Mouse (Mus musculus) testis, adult 2 months (tissue): Measurements from ENCODE around the gene Wnt8b.

Experiments used
- CTCF ChIP-seq: fragments of 200-500 bp; IDR thresholded peaks from 2 replicates; pipeline ENCODE4 v1.5.1; 2012; ENCODE audit warnings: low read depth, mild to moderate bottlenecking, inconsistent platforms, low read length, moderate library complexity; ENCODE audit not compliant: control insufficient read depth, insufficient read depth, insufficient replicate concordance
- POLR2A ChIP-seq: fragments of 200-500 bp; IDR thresholded peaks from 2 replicates; pipeline ENCODE4 v1.6.1; 2012; ENCODE audit warnings: low read depth, mild to moderate bottlenecking, inconsistent platforms, low read length, moderate library complexity; ENCODE audit not compliant: control insufficient read depth

DNA sequence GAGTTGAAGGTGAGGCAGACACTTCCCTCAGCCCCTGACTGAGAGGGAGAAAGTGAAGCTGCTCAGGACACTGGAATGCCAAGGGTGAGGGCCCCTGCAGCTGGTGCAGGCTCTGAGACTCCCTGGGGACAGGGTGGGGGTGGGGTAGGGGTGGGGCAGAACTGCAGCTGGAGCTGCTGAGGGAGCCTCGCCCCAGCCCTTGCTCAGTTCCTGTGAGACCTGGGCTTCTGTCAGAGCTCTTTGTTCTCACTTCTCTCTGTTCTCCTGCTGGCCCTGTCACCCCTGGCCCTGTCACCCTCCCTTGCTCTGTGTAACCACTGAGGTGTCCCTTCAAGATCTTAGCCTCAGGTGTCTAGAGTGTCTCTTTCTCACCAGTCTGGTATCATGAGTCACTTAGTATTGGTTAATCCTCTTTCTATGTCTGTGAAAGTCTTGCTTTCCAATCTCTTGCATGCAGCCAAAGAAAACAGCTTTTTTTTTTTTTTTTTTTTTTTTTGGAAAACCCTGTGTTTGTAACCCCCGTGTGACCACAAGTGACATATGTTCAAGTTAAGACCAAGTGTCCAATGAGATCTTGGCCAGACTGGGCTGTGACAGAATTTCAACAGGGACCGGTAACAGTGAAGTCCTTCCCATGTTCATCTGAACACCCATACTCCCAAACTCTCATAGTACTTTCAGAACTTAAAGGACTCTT is 35.8 kb upstream of the Wnt8b start:
- TF ChIP-seq CTCF (no peak), POLR2A (no peak)
